Mouse (Mus musculus) adrenal gland, postnatal 10 days (tissue): ENCODE data around the gene Vgll2. TPM values are rescaled to one million over a fixed set of nuclear protein-coding genes. Genes with fewer than 3 reads are reported as not detected.

Source experiments
- microRNA-seq: library from miRNA; unstranded; fragments of <30 nt; microRNA quantifications from one replicate; pipeline ENCODE4 v1.2.0, GENCODE M21; 2021
- total RNA-seq, 2 experiments: library from RNA; stranded (reverse); gene quantifications; 2 replicates each; pipeline ENCODE4 v1.2.3; 2021

Gene Vgll2
- total RNA-seq, 2 experiments from 2014 or later, result 2.5 to 9.6 TPM

Small RNA genes within 50 kb of the gene (microRNA-seq; reads per million reads assigned to microRNA genes)
- gene Gm24084, result not detected

Other genes with a start within 250 kb of the Vgll2 start
- under 1 TPM in 1 of 2 experiments, not detected in 1; 0.09 TPM for gene Ros1, start 172.7 kb downstream of the Vgll2 start, total RNA-seq
- gene Dcbld1, start 211.1 kb downstream of the Vgll2 start, total RNA-seq, result 1 to 10 TPM; 6.8 to 7.0 TPM